Mouse (Mus musculus): ENCODE results near the gene Pfn4.
"Not testable (repeated sequence)": the region's sequence is repeated elsewhere in the genome, so short reads cannot be mapped to it uniquely, and the experiment has no call there.

Pfn4 gene

GRCm38 (mm10) chr12:4784466-4784865, 15.6 kb downstream of the Pfn4 start:
- no peak for DNase-seq (ENCODE audit: low read depth in 2 of 2, low spot score in 2 of 2)

DNA sequence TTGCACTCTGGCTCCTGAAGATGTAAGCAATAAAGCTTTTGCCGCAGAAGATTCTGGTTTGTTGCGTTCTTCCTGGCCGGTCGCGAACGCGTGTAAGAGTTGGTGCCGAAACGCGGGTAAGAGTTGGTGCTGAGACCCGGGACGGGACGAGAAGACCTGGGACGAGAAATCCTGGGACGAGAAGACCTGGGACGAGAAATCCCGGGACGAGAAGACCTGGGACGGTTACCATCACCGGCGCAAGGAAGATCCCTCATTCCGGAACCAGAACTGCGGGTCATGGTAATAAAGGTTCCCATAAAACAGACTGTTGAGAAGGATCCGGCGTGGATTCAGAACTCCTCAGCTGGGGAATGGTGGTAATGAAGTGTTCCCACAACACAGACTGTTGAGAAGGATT, 19.3 kb downstream of the Pfn4 start:
- DNase-seq (ENCODE audit: low read depth in 2 of 2, low spot score in 2 of 2): not testable (repeated sequence)

- DNase-seq (ENCODE audit: low read depth in 2 of 2, low spot score in 2 of 2): no peak
Measured at GRCm38 (mm10) chr12:4793718-4794117, 24.9 kb downstream of the Pfn4 start.

DNA sequence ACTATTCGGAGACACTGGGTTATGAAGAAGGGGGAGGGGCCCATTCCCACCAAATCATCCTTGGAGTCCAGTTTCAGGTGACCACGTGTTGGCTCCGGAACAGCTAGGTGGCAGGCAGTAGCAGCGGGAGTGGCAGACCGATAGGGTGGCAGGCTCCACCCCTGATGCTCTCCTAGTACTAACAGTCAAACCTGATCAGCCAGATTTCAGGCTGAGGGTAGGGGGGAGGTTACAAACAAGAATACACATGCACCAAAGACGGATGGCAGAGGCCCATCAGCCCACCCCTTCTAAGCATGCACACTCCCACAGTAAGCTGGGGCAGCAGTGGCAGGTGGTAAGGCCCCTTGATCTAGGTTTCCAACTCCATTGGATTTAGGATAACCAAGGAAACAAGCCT, 28.6 kb downstream of the Pfn4 start:
- not testable (repeated sequence) for DNase-seq (ENCODE audit: low read depth in 2 of 2, low spot score in 2 of 2)

DNA sequence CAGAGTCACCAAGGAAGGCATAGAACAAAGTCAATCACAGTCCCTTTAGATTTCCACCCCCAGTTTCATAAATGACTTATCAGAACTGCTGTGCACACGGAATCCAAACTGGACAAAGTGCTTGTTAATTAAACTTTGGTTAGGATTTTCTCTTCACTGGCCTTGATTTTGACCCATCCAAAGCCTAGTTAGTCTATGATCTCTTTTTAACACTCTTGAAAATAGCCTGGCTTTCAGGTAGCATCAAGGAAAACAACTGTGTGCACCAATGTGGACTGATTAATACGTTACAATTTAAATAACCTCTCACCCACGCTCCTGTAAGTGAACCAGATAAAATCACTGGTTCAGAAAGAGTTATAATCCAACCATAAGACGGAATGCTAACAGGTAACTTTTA, 42.2 kb downstream of the Pfn4 start:
- no peak for DNase-seq (ENCODE audit: low read depth in 2 of 2, low spot score in 2 of 2)

DNA sequence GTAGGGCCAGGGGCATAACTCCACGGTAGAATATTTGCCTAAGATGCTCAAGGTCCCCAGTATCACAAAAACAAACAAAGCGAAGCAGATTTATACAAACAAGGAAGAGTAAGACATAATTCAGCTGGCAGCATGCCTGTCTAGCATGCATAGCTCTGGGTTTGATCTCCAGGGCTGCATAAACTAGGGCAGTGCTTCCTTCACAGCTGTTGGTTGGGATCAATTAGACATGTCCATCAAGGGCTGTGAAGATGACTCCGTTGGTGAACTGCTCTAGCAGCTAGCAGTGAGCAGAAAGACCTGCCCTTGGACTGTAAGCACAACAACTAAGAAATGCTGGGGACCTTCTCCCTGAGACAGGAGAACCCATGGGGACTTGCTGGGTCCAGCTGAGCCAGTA, 42.9 kb downstream of the Pfn4 start:
- no peak for DNase-seq (ENCODE audit: low read depth in 2 of 2, low spot score in 2 of 2)

DNA sequence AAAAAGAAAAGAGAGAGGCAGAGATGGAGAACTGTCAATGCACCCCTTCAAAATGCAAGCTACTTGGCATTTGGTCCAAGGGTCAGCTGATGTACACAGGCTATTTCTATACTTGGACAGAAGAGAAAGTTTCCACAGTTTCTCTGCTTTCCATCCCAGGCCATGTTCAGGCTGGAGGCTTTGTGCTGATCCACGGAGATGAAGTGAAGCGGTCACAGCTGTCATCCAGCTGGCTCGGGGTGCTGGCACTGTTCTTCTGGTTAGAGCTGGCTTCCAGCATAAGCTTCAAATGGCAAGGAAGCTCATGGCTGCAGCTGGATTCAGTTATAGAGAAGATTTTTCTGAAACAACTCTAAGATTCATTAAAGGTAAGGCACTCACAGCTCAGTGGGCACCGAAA, 44.8 kb downstream of the Pfn4 start:
- DNase-seq (ENCODE audit: low read depth in 2 of 2, low spot score in 2 of 2): no peak

- no peak for DNase-seq (ENCODE audit: low read depth in 2 of 2, low spot score in 2 of 2)
Measured at GRCm38 (mm10) chr12:4816680-4817360, 48.0 kb downstream of the Pfn4 start.

- DNase-seq (ENCODE audit: low read depth in 2 of 2, low spot score in 2 of 2): peak; percentile 99
Measured at GRCm38 (mm10) chr12:4817361-4818101, 48.7 kb downstream of the Pfn4 start, which contains the start of gene Sf3b6. Gene Sf3b6, plus strand, starts transcription at chr12:4817544.

- no peak for DNase-seq (ENCODE audit: low read depth in 2 of 2, low spot score in 2 of 2)
Measured at GRCm38 (mm10) chr12:4827256-4827655, 58.4 kb downstream of the Pfn4 start.

Measured in CD8-positive naive resting alpha-beta T cell, adult 2 months (primary cell).